Mouse (Mus musculus) kidney, adult 2 months (tissue): ENCODE measurements around the gene Cadm2. TPM values are rescaled to one million over a fixed set of nuclear protein-coding genes. Genes with fewer than 3 reads are reported as not detected.

Source experiments
- DNase-seq: peaks from one replicate; pipeline ENCODE4 v3.0.0; 2021
- H3K27ac ChIP-seq: fragments of 200-500 bp; 2 replicates; pipeline ENCODE4 v1.5.1; 2012; ENCODE audit warnings: low read depth, low read length, control low read depth, inconsistent platforms; ENCODE audit not compliant: insufficient read depth
- H3K27me3 ChIP-seq: fragments of 200-500 bp; replicated peaks from 2 replicates; pipeline ENCODE4 v1.6.1; 2012; ENCODE audit warnings: mild to moderate bottlenecking, moderate library complexity, low read length, inconsistent platforms; ENCODE audit not compliant: control insufficient read depth, insufficient read depth
- H3K36me3 ChIP-seq: fragments of 200-500 bp; 2 replicates; pipeline ENCODE4 v1.6.1; 2012; ENCODE audit warnings: mild to moderate bottlenecking, moderate library complexity, low read length, inconsistent platforms; ENCODE audit not compliant: control insufficient read depth, insufficient read depth
- H3K4me1 ChIP-seq: fragments of 200-500 bp; 2 replicates; pipeline ENCODE4 v1.6.1; 2011; ENCODE audit warnings: low read length; ENCODE audit not compliant: control insufficient read depth, insufficient read depth
- H3K4me3 ChIP-seq: fragments of 200-500 bp; 2 replicates; pipeline ENCODE4 v1.5.1; 2011; ENCODE audit warnings: mild to moderate bottlenecking, low read depth, low read length, control low read depth; ENCODE audit not compliant: insufficient read depth
- CTCF ChIP-seq: fragments of 200-500 bp; conservative IDR thresholded peaks from 2 replicates; pipeline ENCODE4 v1.5.1; 2011; ENCODE audit warnings: low read depth, mild to moderate bottlenecking, control low read depth, low read length, moderate library complexity, mixed read lengths; ENCODE audit not compliant: insufficient read depth, insufficient read length
- POLR2A ChIP-seq: fragments of 200-500 bp; IDR thresholded peaks from one replicate; pipeline ENCODE4 v1.6.1; 2011; ENCODE audit warnings: low read depth, low read length, control low read depth
- WGBS: fragments of 180-500 bp; shearing (Covaris S2); methylation state at CpG from one replicate; pipeline ENCODE4 v1.1.7; 2018; 5-methylcytosine and 5-hydroxymethylcytosine counted together
- polyA plus RNA-seq: library from polyadenylated mRNA; depleted of rRNA; stranded (reverse); fragments of >200 nt; gene quantifications from 2 replicates; pipeline ENCODE4 v1.2.3, GENCODE M21; 2012

Gene Cadm2
- polyA plus RNA-seq, 1 experiment, result 0.27 TPM

- WGBS, result 42% methylated on average over 3 of the region's 3 CpGs
- no peak overlapping the region for H3K27ac ChIP-seq
- DNase-seq, result no peak
- no peak overlapping the region for H3K4me3 ChIP-seq
- H3K4me1 ChIP-seq, result no peaks in the 10 kb centered on the region
- no peaks in the 10 kb centered on the region for H3K27me3 ChIP-seq
- TF ChIP-seq CTCF, result no peak
- H3K36me3 ChIP-seq, result no peaks in the 10 kb centered on the region
These were observed 738.1 kb downstream of the Cadm2 start for GRCm38 (mm10) chr16:66882597-66882996.

- Histone ChIP-seq H3K27me3 (no peaks in the 10 kb centered on the region), H3K36me3 (no peaks in the 10 kb centered on the region), H3K4me1 (no peaks in the 10 kb centered on the region), H3K4me3 (no peak overlapping the region), H3K27ac (no peak overlapping the region)
- DNase-seq, result no peak
- WGBS, result 63% methylated on average over 3 of the region's 3 CpGs
- TF ChIP-seq CTCF, result no peak
- no peak for TF ChIP-seq POLR2A
These were observed 749.5 kb downstream of the Cadm2 start for GRCm38 (mm10) chr16:66871201-66871600.

- H3K4me1 ChIP-seq, result no peaks in the 10 kb centered on the region
- no peak for TF ChIP-seq POLR2A
- TF ChIP-seq CTCF, result no peak
- no peak for DNase-seq
- 84% methylated on average over 3 of the region's 3 CpGs for WGBS
- no peak overlapping the region for H3K27ac ChIP-seq
- H3K27me3 ChIP-seq, result no peaks in the 10 kb centered on the region
- H3K36me3 ChIP-seq, result no peaks in the 10 kb centered on the region
- H3K4me3 ChIP-seq, result no peak overlapping the region
These were observed 769.7 kb downstream of the Cadm2 start for GRCm38 (mm10) chr16:66851047-66851446.

GRCm38 (mm10) chr16:66824866-66825265 is 795.8 kb downstream of the Cadm2 start:
- H3K27ac ChIP-seq, result no peak overlapping the region
- no peak overlapping the region for H3K4me3 ChIP-seq
- TF ChIP-seq POLR2A (no peak), CTCF (no peak)
- DNase-seq, result no peak
- H3K4me1 ChIP-seq, result no peaks in the 10 kb centered on the region
- no peaks in the 10 kb centered on the region for H3K27me3 ChIP-seq
- 80% methylated on average over 3 of the region's 3 CpGs for WGBS
- no peaks in the 10 kb centered on the region for H3K36me3 ChIP-seq

GRCm38 (mm10) chr16:66811495-66811894 is 809.2 kb downstream of the Cadm2 start:
- Histone ChIP-seq H3K27ac (no peak overlapping the region), H3K36me3 (no peaks in the 10 kb centered on the region), H3K4me3 (no peak overlapping the region), H3K4me1 (no peaks in the 10 kb centered on the region), H3K27me3 (no peaks in the 10 kb centered on the region)
- DNase-seq, result no peak
- TF ChIP-seq CTCF (no peak), POLR2A (no peak)

GRCm38 (mm10) chr16:66798204-66798603 is 822.5 kb downstream of the Cadm2 start:
- 82% methylated on average over 3 of the region's 3 CpGs for WGBS
- TF ChIP-seq CTCF, result no peak
- no peak for TF ChIP-seq POLR2A

GRCm38 (mm10) chr16:66793067-66793466 is 827.6 kb downstream of the Cadm2 start:
- Histone ChIP-seq H3K4me3 (no peak overlapping the region), H3K36me3 (no peaks in the 10 kb centered on the region), H3K27me3 (no peaks in the 10 kb centered on the region), H3K27ac (no peak overlapping the region), H3K4me1 (no peaks in the 10 kb centered on the region)
- TF ChIP-seq CTCF (no peak), POLR2A (no peak)
- no peak for DNase-seq
- WGBS, result 76% methylated on average over 3 of the region's 3 CpGs

More at GRCm38 (mm10) chr16:66798204-66798603, 822.5 kb downstream of the Cadm2 start:
- no peak overlapping the region for H3K4me3 ChIP-seq
- H3K36me3 ChIP-seq, result no peaks in the 10 kb centered on the region
- DNase-seq, result no peak
- H3K27ac ChIP-seq, result no peak overlapping the region
- no peaks in the 10 kb centered on the region for H3K4me1 ChIP-seq
- no peaks in the 10 kb centered on the region for H3K27me3 ChIP-seq

GRCm38 (mm10) chr16:66771883-66772282 is 848.8 kb downstream of the Cadm2 start:
- H3K27me3 ChIP-seq, result no peaks in the 10 kb centered on the region
- WGBS, result 69% methylated on average over 4 of the region's 4 CpGs
- DNase-seq, result no peak
- H3K4me3 ChIP-seq, result no peak overlapping the region
- no peaks in the 10 kb centered on the region for H3K4me1 ChIP-seq
- TF ChIP-seq POLR2A (no peak), CTCF (no peak)
- no peaks in the 10 kb centered on the region for H3K36me3 ChIP-seq
- H3K27ac ChIP-seq, result no peak overlapping the region
